Comparison of ENCODE assay signal across 23 mouse cellular contexts in the genomic region with DNA sequence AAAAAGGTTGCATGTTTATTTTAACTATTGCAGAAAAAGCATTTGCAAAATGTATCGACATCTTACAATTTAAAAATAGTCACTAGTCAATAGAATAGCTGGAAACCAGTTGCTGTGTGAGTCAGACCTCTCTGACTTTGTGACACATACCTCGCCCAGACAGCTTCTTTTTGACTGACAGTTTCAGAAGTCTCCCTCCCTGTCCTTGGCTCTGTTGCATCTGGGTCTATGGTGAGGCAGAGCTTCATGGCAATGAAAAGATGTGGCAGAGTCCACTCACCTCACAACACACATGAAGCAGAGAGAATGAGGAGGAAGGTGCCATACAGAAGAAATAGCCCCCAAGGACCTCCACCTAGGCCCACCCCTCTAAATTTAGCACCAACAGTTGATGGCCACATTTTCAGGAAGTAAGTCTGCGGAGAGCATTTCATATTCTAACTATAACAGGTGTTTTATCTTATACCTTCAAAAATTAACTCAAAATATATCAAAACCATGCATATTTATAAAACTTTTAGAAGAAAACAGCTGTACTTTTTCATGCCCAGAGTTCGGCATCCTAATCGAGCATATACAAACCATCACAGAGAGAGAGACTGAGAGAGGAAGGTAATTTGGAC. TPM values are rescaled to one million over a fixed set of nuclear protein-coding genes. Genes with fewer than 3 reads are reported as not detected.
A peak's percentile ranks its signal among the peaks of the same experiment; 100 is the strongest.
DNase-seq lines count a peak whose midpoint lies in the region; ATAC-seq and TF ChIP-seq lines count a peak whose summit lies in the region.
"Had no signal": no experiment of that assay in that cellular context is flagged by ENCODE, and none has a peak within 500 bp of the region (broad histone marks: within the 10 kb centered on the region; RNA-seq: fewer than 3 reads in every experiment).

No protein-coding gene starts in this region.

- TF ChIP-seq POLR2A in spleen, adult 2 months (IDR thresholded peaks at IDR 0.05; ENCODE audit: low read depth, low read length), result no peak

- 28% methylated on average over 5 of the region's 5 CpGs for WGBS in spleen, adult 2 months
- 68% methylated on average over 5 of the region's 5 CpGs for WGBS in stomach, postnatal 0 days

- no peak for TF ChIP-seq CTCF in spleen, adult 2 months (IDR thresholded peaks at IDR 0.05; ENCODE audit: extremely low read depth, insufficient read depth, insufficient read length, insufficient replicate concordance)
- TF ChIP-seq CTCF in stomach, postnatal 0 days (IDR thresholded peaks at IDR 0.05; ENCODE audit: low read depth), result no peak

- H3K9ac ChIP-seq in stomach, postnatal 0 days (ENCODE audit: low read length), result no peak overlapping the region
- H3K9ac ChIP-seq: embryonic facial prominence, embryonic 13.5 days; forebrain, embryonic 12.5 days; forebrain, postnatal 0 days; heart, embryonic 15.5 days; hindbrain, embryonic 13.5 days had no signal

- TF ChIP-seq EP300 in stomach, postnatal 0 days (optimal IDR thresholded peaks at IDR 0.05), result no peak

- H3K9me3 ChIP-seq in stomach, postnatal 0 days (ENCODE audit: control insufficient read depth, low read length), result no peaks in the 10 kb centered on the region
- H3K9me3 ChIP-seq: heart, embryonic 15.5 days; hindbrain, embryonic 13.5 days had no signal

- H3K27ac ChIP-seq in spleen, adult 2 months (ENCODE audit: insufficient read depth, low read length), result peak overlapping the region; percentile 27; the same call in 1 of the 2 replicates
- no peak overlapping the region for H3K27ac ChIP-seq in stomach, postnatal 0 days (replicated peaks)
- H3K27ac ChIP-seq: embryonic facial prominence, embryonic 13.5 days; forebrain, embryonic 12.5 days; gastrocnemius, adult 2 months; heart, embryonic 15.5 days; hindbrain, embryonic 13.5 days had no signal

- no peak overlapping the region for H3K4me2 ChIP-seq in stomach, postnatal 0 days (replicated peaks; ENCODE audit: low read depth)
- H3K4me2 ChIP-seq: embryonic facial prominence, embryonic 13.5 days; forebrain, embryonic 12.5 days; heart, embryonic 11.5 days; heart, embryonic 15.5 days; hindbrain, embryonic 13.5 days had no signal

- no peak overlapping the region for H3K4me3 ChIP-seq in spleen, adult 2 months (ENCODE audit: extremely low read depth, insufficient read depth, insufficient read length)
- H3K4me3 ChIP-seq in stomach, postnatal 0 days (ENCODE audit: low read depth, low read length), result no peak overlapping the region
- H3K4me3 ChIP-seq: embryonic facial prominence, embryonic 13.5 days; forebrain, embryonic 12.5 days; gastrocnemius, adult 2 months; heart, embryonic 15.5 days; hindbrain, embryonic 13.5 days had no signal

- ATAC-seq in granulocyte monocyte progenitor cell, adult 5-6 weeks (replicated peaks; ENCODE audit: poor library complexity, severe bottlenecking), result peak; percentile 22; the same call in 1 of the 2 replicates
- ATAC-seq in stomach, postnatal 0 days (ENCODE audit: low FRiP score, low TSS enrichment), result no peak
- ATAC-seq: forebrain, postnatal 0 days; intestine, embryonic 16.5 days had no signal

- no peak for DNase-seq in spleen, adult 2 months (ENCODE audit: low read depth in 1 of 2, low spot score in 2 of 2)
- no peak for DNase-seq in spleen, postnatal 36 days (ENCODE audit: low spot score in 2 of 2)
- peak; percentile 58 for DNase-seq in CD4-positive, CD25-positive, alpha-beta regulatory T cell, adult 2 months (ENCODE audit: low read depth, low spot score)
- no peak for DNase-seq in right cerebral cortex, postnatal 4 days
- DNase-seq in stomach, postnatal 0 days (ENCODE audit: low spot score), result no peak
- no peak for DNase-seq in right cerebral cortex, postnatal 14 days
- DNase-seq: adrenal gland, postnatal 10 days; cerebellum, adult 18-20 months; cerebellum, adult 9-11 months; cerebellum, postnatal 36 days; forebrain, postnatal 0 days; gastrocnemius, adult 2 months; gastrocnemius, postnatal 25 days; heart, adult 18-20 months; heart, postnatal 14 days; kidney, adult 2 months had no signal

- H3K4me1 ChIP-seq in spleen, adult 2 months (ENCODE audit: control insufficient read depth, insufficient read depth, insufficient read length), result peaks cover 27% of the 10 kb centered on the region
- no peaks in the 10 kb centered on the region for H3K4me1 ChIP-seq in stomach, postnatal 0 days (replicated peaks; ENCODE audit: control insufficient read depth, insufficient read depth)
- H3K4me1 ChIP-seq: embryonic facial prominence, embryonic 13.5 days; forebrain, embryonic 12.5 days; heart, embryonic 15.5 days; hindbrain, embryonic 13.5 days had no signal

- H3K27me3 ChIP-seq in spleen, adult 2 months (ENCODE audit: control insufficient read depth, insufficient read depth, low read length), result no peaks in the 10 kb centered on the region
- H3K27me3 ChIP-seq in stomach, postnatal 0 days (ENCODE audit: control insufficient read depth, insufficient read depth, low read length), result no peaks in the 10 kb centered on the region
- H3K27me3 ChIP-seq: embryonic facial prominence, embryonic 13.5 days; forebrain, embryonic 12.5 days; heart, embryonic 15.5 days; hindbrain, embryonic 13.5 days had no signal

- no peaks in the 10 kb centered on the region for H3K36me3 ChIP-seq in spleen, adult 2 months (ENCODE audit: control insufficient read depth, insufficient read depth, low read length)
- H3K36me3 ChIP-seq in stomach, postnatal 0 days (ENCODE audit: control insufficient read depth, insufficient read depth, low read length), result no peaks in the 10 kb centered on the region
- H3K36me3 ChIP-seq: embryonic facial prominence, embryonic 13.5 days; forebrain, embryonic 12.5 days; heart, embryonic 15.5 days; hindbrain, embryonic 13.5 days had no signal

RNA-seq across cellular contexts. Expression of a gene that starts 19.8 kb away (rescaled TPM):
- 35.9 and 38.5 TPM in 2 replicates for polyA plus RNA-seq in spleen, adult 2 months (2012; rRNA removed)
- total RNA-seq in granulocyte monocyte progenitor cell, adult 5-6 weeks (2014; fragmentation: Nextera tagmentation), result 88.1 and 101 TPM in 2 replicates
- total RNA-seq in granulocyte monocyte progenitor cell, adult 5-6 weeks (2017), result 117 and 123 TPM in 2 replicates
- 0.62 and 1.0 TPM in 2 replicates for polyA plus RNA-seq in stomach, postnatal 0 days (2015; fragmentation: Nextera tagmentation; extraction: Ambion mirVana)

Comparison
In these comparisons a context has a peak if more than half of its experiments do, and no peak if none do; other contexts are left out.
1. RNA of a gene that starts 19.8 kb away (polyA plus RNA-seq): 35.9 to 38.5 TPM in spleen, adult 2 months; 0.62 to 1.0 TPM in stomach, postnatal 0 days; every median in the first group is over 10 times any median in the second.